Mouse (Mus musculus) CH12.LX (cell line): ENCODE results near the gene Dnajc16. TPM values are rescaled to one million over a fixed set of nuclear protein-coding genes. Genes with fewer than 3 reads are reported as not detected.

Experiments used
- DNase-seq: peaks from one replicate; pipeline ENCODE4 v3.0.0-alpha.2; 2013; ENCODE audit errors: extremely low read depth
- H3K27ac ChIP-seq: 2 replicates; pipeline ENCODE4 v1.5.1; 2012; ENCODE audit warnings: low read depth, mild to moderate bottlenecking, control low read depth, moderate library complexity; ENCODE audit not compliant: insufficient read depth
- H3K27me3 ChIP-seq: replicated peaks from 2 replicates; pipeline ENCODE3; 2012; ENCODE audit warnings: inconsistent platforms
- H3K36me3 ChIP-seq, 2 experiments: replicated peaks in 1 of 2; 2 replicates each; pipeline versions ENCODE3 to v1.6.1; 2012; ENCODE audit warnings: inconsistent platforms in 1 of 2, low read length in 1 of 2, mild to moderate bottlenecking in 1 of 2, mixed read lengths in 1 of 2, moderate library complexity in 1 of 2; ENCODE audit not compliant: control insufficient read depth in 1 of 2, insufficient read depth in 1 of 2
- H3K4me1 ChIP-seq, 2 experiments: 2 replicates each; pipeline ENCODE4 v1.6.1; 2012; ENCODE audit warnings: inconsistent platforms in 1 of 2, moderate library complexity in 1 of 2; ENCODE audit not compliant: insufficient read depth in 2 of 2, control insufficient read depth in 1 of 2
- H3K4me2 ChIP-seq: 2 replicates; pipeline ENCODE4 v1.6.1; 2012; ENCODE audit warnings: low read depth, mild to moderate bottlenecking, control low read depth; ENCODE audit not compliant: poor library complexity, insufficient read depth, severe bottlenecking
- H3K4me3 ChIP-seq, 3 experiments: fragments of 150-350 bp in 1 of 3; sonication (generic) in 1 of 3; replicated peaks in 1 of 3; 2 replicates each; pipeline versions ENCODE3 to v1.5.1; 2011 to 2012; ENCODE audit warnings: low read depth in 2 of 3, low read length in 2 of 3, mild to moderate bottlenecking in 2 of 3, moderate library complexity in 2 of 3, control low read depth in 1 of 3, improper control_type of control experiment in 1 of 3, inconsistent platforms in 1 of 3, mixed read lengths in 1 of 3; ENCODE audit not compliant: poor library complexity in 1 of 3
- H3K79me2 ChIP-seq: replicated peaks from 2 replicates; pipeline ENCODE4 v1.6.1; 2012; ENCODE audit warnings: mild to moderate bottlenecking, moderate library complexity; ENCODE audit not compliant: control insufficient read depth, poor library complexity, insufficient read depth, severe bottlenecking; ENCODE audit errors: extremely low read depth
- H3K9ac ChIP-seq: 2 replicates; pipeline ENCODE4 v1.6.1; 2012; ENCODE audit warnings: low read depth, mild to moderate bottlenecking, control low read depth, moderate library complexity; ENCODE audit not compliant: insufficient read depth
- H3K9me3 ChIP-seq: replicated peaks from 2 replicates; pipeline ENCODE3; 2012; ENCODE audit warnings: low read length, inconsistent platforms, mixed read lengths
- CHD2 ChIP-seq: IDR thresholded peaks from 2 replicates; pipeline ENCODE4 v1.6.1; 2011; ENCODE audit warnings: low read length, improper control_type of control experiment
- ELF1 ChIP-seq: IDR thresholded peaks from 2 replicates; pipeline ENCODE4 v1.6.1; 2014; ENCODE audit warnings: low read depth, mild to moderate bottlenecking, inconsistent platforms, low read length, improper control_type of control experiment
- EP300 ChIP-seq: IDR thresholded peaks from 2 replicates; pipeline ENCODE4 v1.6.1; 2011; ENCODE audit warnings: low read length, improper control_type of control experiment
- ETS1 ChIP-seq: conservative IDR thresholded peaks from 2 replicates; pipeline ENCODE4 v1.6.1; 2012; ENCODE audit warnings: low read depth, mild to moderate bottlenecking, inconsistent platforms, low read length, improper control_type of control experiment, moderate library complexity
- GABPA ChIP-seq: IDR thresholded peaks from 2 replicates; pipeline ENCODE4 v1.6.1; 2012; ENCODE audit warnings: low read depth, low read length, improper control_type of control experiment, inconsistent platforms; ENCODE audit not compliant: insufficient replicate concordance
- HCFC1 ChIP-seq: IDR thresholded peaks from 2 replicates; pipeline ENCODE4 v1.6.1; 2012; ENCODE audit warnings: low read depth, mild to moderate bottlenecking, inconsistent platforms, low read length, improper control_type of control experiment
- IRF4 ChIP-seq: IDR thresholded peaks from 2 replicates; pipeline ENCODE4 v1.6.1; 2014; ENCODE audit warnings: low read depth, mild to moderate bottlenecking, inconsistent platforms, low read length, improper control_type of control experiment
- JUN ChIP-seq: IDR thresholded peaks from 2 replicates; pipeline ENCODE4 v1.6.1; 2011; ENCODE audit warnings: low read depth, mild to moderate bottlenecking, low read length, improper control_type of control experiment, moderate library complexity; ENCODE audit not compliant: insufficient read depth
- JUND ChIP-seq: conservative IDR thresholded peaks from 2 replicates; pipeline ENCODE4 v1.6.1; 2011; ENCODE audit warnings: low read depth, low read length, improper control_type of control experiment
- KAT2A ChIP-seq: IDR thresholded peaks from 2 replicates; pipeline ENCODE4 v1.6.1; 2012; ENCODE audit warnings: low read length, improper control_type of control experiment, inconsistent platforms; ENCODE audit not compliant: insufficient replicate concordance
- MAX ChIP-seq: IDR thresholded peaks from 2 replicates; pipeline ENCODE4 v1.6.1; 2011; ENCODE audit warnings: low read length, improper control_type of control experiment
- MAZ ChIP-seq: IDR thresholded peaks from 2 replicates; pipeline ENCODE4 v1.6.1; 2012; ENCODE audit warnings: low read depth, mild to moderate bottlenecking, inconsistent platforms, low read length, improper control_type of control experiment, moderate library complexity
- MXI1 ChIP-seq: IDR thresholded peaks from 2 replicates; pipeline ENCODE4 v1.6.1; 2011; ENCODE audit warnings: mild to moderate bottlenecking, low read depth, low read length, improper control_type of control experiment
- MYC ChIP-seq: IDR thresholded peaks from 2 replicates; pipeline ENCODE4 v1.6.1; 2011; ENCODE audit warnings: low read depth, mild to moderate bottlenecking, improper control_type of control experiment, low read length
- NRF1 ChIP-seq: IDR thresholded peaks from 2 replicates; pipeline ENCODE4 v1.6.1; 2014; ENCODE audit warnings: low read depth, mild to moderate bottlenecking, inconsistent platforms, low read length, improper control_type of control experiment, moderate library complexity
- POLR2A ChIP-seq: IDR thresholded peaks from 2 replicates; pipeline ENCODE4 v1.6.1; 2011; ENCODE audit warnings: low read depth, mild to moderate bottlenecking, improper control_type of control experiment, low read length
- POLR2AphosphoS2 ChIP-seq: IDR thresholded peaks from 2 replicates; pipeline ENCODE4 v1.6.1; 2011; ENCODE audit warnings: low read depth, low read length, improper control_type of control experiment
- RAD21 ChIP-seq: IDR thresholded peaks from 2 replicates; pipeline ENCODE4 v1.6.1; 2011; ENCODE audit warnings: low read depth, mild to moderate bottlenecking, low read length, improper control_type of control experiment, moderate library complexity
- UBTF ChIP-seq: IDR thresholded peaks from 2 replicates; pipeline ENCODE4 v1.6.1; 2012; ENCODE audit warnings: low read depth, mild to moderate bottlenecking, inconsistent platforms, low read length, improper control_type of control experiment, moderate library complexity
- USF1 ChIP-seq: IDR thresholded peaks from 2 replicates; pipeline ENCODE4 v1.6.1; 2014; ENCODE audit warnings: low read depth, mild to moderate bottlenecking, inconsistent platforms, low read length, improper control_type of control experiment
- USF2 ChIP-seq: conservative IDR thresholded peaks from 2 replicates; pipeline ENCODE4 v1.6.1; 2011; ENCODE audit warnings: low read depth, low read length, improper control_type of control experiment
- dilution Hi-C: fragments of 300-500 bp; cut with MboI; formaldehyde crosslinking; loops from 2 replicates; pipeline ENCODE4 v1.14.3; 2020; ENCODE audit warnings: low sequenced_read_pairs; ENCODE audit not compliant: extremely low pct_unique_long_range_greater_than_20kb, extremely low pct_ligation_motif_present
- in situ Hi-C: fragments of 300-500 bp; cut with MboI; formaldehyde crosslinking; loops from 3 replicates; pipeline ENCODE4 v1.14.3; 2019; ENCODE audit warnings: low sequenced_read_pairs, low pct_ligation_motif_present, low pct_unique_long_range_greater_than_20kb, mixed read lengths
- polyA plus RNA-seq: library from polyadenylated mRNA; unstranded; fragments of >175 nt; gene quantifications from 2 replicates; pipeline ENCODE4 v1.2.1, GENCODE M21; 2012; ENCODE audit warnings: low read depth; ENCODE audit not compliant: insufficient read length
- total RNA-seq, 2 experiments: library from RNA; depleted of rRNA; stranded (reverse); fragments of 300-350 nt in 1 of 2; fragments of >200 nt in 1 of 2; gene quantifications; 2 replicates each; pipeline ENCODE4 v1.2.3; 2012 to 2014

The Dnajc16 gene
- total and polyA plus RNA-seq, 3 experiments = 3.1 to 7.4 (median 5.9) TPM

DNA sequence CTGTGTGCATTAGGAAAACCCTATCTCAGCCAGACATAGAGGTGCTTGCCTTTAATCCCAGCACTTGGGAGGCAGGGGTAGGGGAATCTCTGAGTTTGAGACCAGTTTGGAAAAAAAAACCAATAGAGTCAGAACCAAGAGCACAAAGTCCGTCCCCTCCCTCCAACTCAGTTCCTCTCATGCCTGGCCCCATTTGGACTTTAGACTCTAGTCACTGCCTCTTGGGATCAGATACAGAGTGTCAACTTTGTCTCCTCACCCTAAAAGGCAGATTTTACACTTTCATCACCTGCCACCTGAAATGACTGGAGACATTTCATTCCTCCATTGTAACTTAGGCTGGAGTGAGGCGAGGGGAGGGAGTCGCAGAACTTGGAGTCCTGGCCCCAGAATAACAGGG, 61.5 kb downstream of the Dnajc16 start:
- DNase-seq = no peak
- Histone ChIP-seq H3K36me3 (no peaks in the 10 kb centered on the region), H3K27ac (no peak overlapping the region), H3K4me3 (no peak overlapping the region), H3K27me3 (peaks cover 9% of the 10 kb centered on the region)
- dilution Hi-C loops = no loop called here
- no peak for TF ChIP-seq POLR2A
- TF ChIP-seq MAZ = no peak
- TF ChIP-seq USF2 = no peak
- TF ChIP-seq, all 38 proteins: peak for 0
- in situ Hi-C loops = no loop called here
- H3K9me3 ChIP-seq = no peaks in the 10 kb centered on the region
- no peak overlapping the region for H3K9ac ChIP-seq
- no peak overlapping the region for H3K4me2 ChIP-seq
- H3K4me1 ChIP-seq = peaks cover 0 to 8% of the 10 kb centered on the region in 2 experiments; a peak in 2 of 4 replicates
- H3K79me2 ChIP-seq = no peaks in the 10 kb centered on the region

GRCm38 (mm10) chr4:141725738-141726137, 65.0 kb downstream of the Dnajc16 start:
- no peak for DNase-seq
- dilution Hi-C loops = no loop called here
- in situ Hi-C loops = no loop called here
- H3K36me3 ChIP-seq = peaks cover 0 to 5% of the 10 kb centered on the region in 2 experiments
- H3K27ac ChIP-seq = no peak overlapping the region
- no peak overlapping the region for H3K4me2 ChIP-seq
- no peak for TF ChIP-seq KAT2A
- no peak for TF ChIP-seq MAX
- TF ChIP-seq CHD2 = no peak
- TF ChIP-seq NRF1 = no peak
- TF ChIP-seq ELF1 = no peak
- no peak for TF ChIP-seq JUN
- no peak for TF ChIP-seq USF2
- no peak for TF ChIP-seq RAD21
- no peak for TF ChIP-seq MAZ
- TF ChIP-seq POLR2AphosphoS2 = no peak
- peaks cover 0 to 24% of the 10 kb centered on the region in 2 experiments; a peak in 2 of 4 replicates for H3K4me1 ChIP-seq
- peaks cover 2% of the 10 kb centered on the region for H3K9me3 ChIP-seq
- H3K27me3 ChIP-seq = peaks cover 9% of the 10 kb centered on the region
- no peak overlapping the region for H3K9ac ChIP-seq
- H3K79me2 ChIP-seq = peaks cover 22% of the 10 kb centered on the region
- no peak overlapping the region for H3K4me3 ChIP-seq

- no peak overlapping the region for H3K27ac ChIP-seq
- no peak overlapping the region for H3K4me3 ChIP-seq
- no peak for TF ChIP-seq NRF1
- TF ChIP-seq HCFC1 = no peak
- TF ChIP-seq JUN = no peak
- TF ChIP-seq EP300 = no peak
- TF ChIP-seq USF1 = no peak
- no peak for TF ChIP-seq KAT2A
- no peak for TF ChIP-seq GABPA
- no peak for TF ChIP-seq MAZ
- TF ChIP-seq ETS1 = no peak
- no peak for TF ChIP-seq MXI1
- no peak for TF ChIP-seq RAD21
- TF ChIP-seq UBTF = no peak
- no peak for TF ChIP-seq MYC
- no peak for TF ChIP-seq IRF4
- TF ChIP-seq JUND = no peak
- peaks cover 0 to 29% of the 10 kb centered on the region in 2 experiments; a peak in 2 of 4 replicates for H3K4me1 ChIP-seq
- H3K4me2 ChIP-seq = no peak overlapping the region
- DNase-seq = no peak
- H3K79me2 ChIP-seq = peaks cover 27% of the 10 kb centered on the region
- dilution Hi-C loops = no loop called here
- H3K27me3 ChIP-seq = peaks cover 9% of the 10 kb centered on the region
- H3K9ac ChIP-seq = no peak overlapping the region
- in situ Hi-C loops = no loop called here
- peaks cover 7% of the 10 kb centered on the region for H3K9me3 ChIP-seq
- peaks cover 2 to 10% of the 10 kb centered on the region in 2 experiments for H3K36me3 ChIP-seq
These were observed 65.5 kb downstream of the Dnajc16 start for GRCm38 (mm10) chr4:141725277-141725676.
